Mouse (Mus musculus): ENCODE measurements around the gene Myo1b. TPM values are rescaled to one million over a fixed set of nuclear protein-coding genes. Genes with fewer than 3 reads are reported as not detected.

The Myo1b gene
- total and polyA plus RNA-seq, 2 experiments from 2014 or later = 27.9 to 44.7 TPM

- 69% methylated on average over 10 of the region's 10 CpGs for WGBS
- H3K27me3 ChIP-seq (ENCODE audit: insufficient read depth, low read length) = no peaks in the 10 kb centered on the region
- H3K4me3 ChIP-seq (ENCODE audit: low read length) = no peak overlapping the region
- H3K4me1 ChIP-seq (ENCODE audit: insufficient read depth, low read length) = no peaks in the 10 kb centered on the region
- H3K4me2 ChIP-seq (ENCODE audit: low read depth, low read length) = no peak overlapping the region
- H3K36me3 ChIP-seq (ENCODE audit: insufficient read depth, low read length) = no peaks in the 10 kb centered on the region
- no peak overlapping the region for H3K27ac ChIP-seq
- DNase-seq (ENCODE audit: low spot score) (no peak), ATAC-seq (no peak)
- no peak for TF ChIP-seq CTCF (IDR thresholded peaks at IDR 0.05; ENCODE audit: low read depth)
- no peak overlapping the region for H3K9ac ChIP-seq (replicated peaks; ENCODE audit: low read length)
- no peaks in the 10 kb centered on the region for H3K9me3 ChIP-seq (ENCODE audit: low read length)
These were observed 60.2 kb downstream of the Myo1b start for GRCm38 (mm10) chr1:51855541-51856244.

- no peak overlapping the region for H3K4me3 ChIP-seq (ENCODE audit: low read length)
- DNase-seq (ENCODE audit: low spot score) (peak; percentile 48), ATAC-seq (peak; percentile 56; the same call in 1 of the 2 replicates)
- WGBS = 46% methylated on average over 5 of the region's 5 CpGs
- H3K4me2 ChIP-seq (ENCODE audit: low read depth, low read length) = no peak overlapping the region
- H3K27me3 ChIP-seq (ENCODE audit: insufficient read depth, low read length) = no peaks in the 10 kb centered on the region
- H3K9ac ChIP-seq (replicated peaks; ENCODE audit: low read length) = no peak overlapping the region
- no peaks in the 10 kb centered on the region for H3K36me3 ChIP-seq (ENCODE audit: insufficient read depth, low read length)
- no peak overlapping the region for H3K27ac ChIP-seq
- no peak for TF ChIP-seq CTCF (IDR thresholded peaks at IDR 0.05; ENCODE audit: low read depth)
- no peaks in the 10 kb centered on the region for H3K4me1 ChIP-seq (ENCODE audit: insufficient read depth, low read length)
- no peaks in the 10 kb centered on the region for H3K9me3 ChIP-seq (ENCODE audit: low read length)
These were observed 63.6 kb downstream of the Myo1b start for GRCm38 (mm10) chr1:51852314-51852713.

DNA sequence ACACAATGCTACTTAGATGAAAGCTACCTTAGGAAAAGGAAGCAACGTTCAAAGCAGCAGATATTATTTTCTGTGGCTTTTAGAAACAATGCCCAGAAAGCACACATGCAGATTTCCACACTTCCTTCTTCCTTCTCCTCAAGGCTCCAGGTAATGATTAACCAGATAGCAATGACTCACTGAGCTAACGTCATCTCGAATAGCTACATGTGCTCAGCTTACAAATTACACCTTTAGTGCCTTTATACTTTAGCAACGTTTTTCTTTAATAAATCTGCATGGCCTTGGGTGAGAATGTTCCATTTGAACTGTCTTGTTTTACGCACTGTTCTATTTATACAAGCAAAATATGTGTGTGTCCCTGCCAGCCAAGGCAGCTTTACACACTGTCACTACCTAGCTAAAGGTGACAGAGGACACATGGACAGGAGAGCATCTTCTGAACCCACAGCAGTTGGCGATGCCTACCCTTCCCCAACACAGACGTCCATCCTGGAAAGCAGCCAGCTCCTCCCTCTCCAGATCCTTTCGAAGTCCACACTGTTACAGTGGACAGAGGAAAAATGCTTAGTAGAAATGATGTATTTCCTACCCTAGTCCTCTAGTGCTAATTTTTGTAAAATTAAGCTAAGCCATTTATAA, 66.2 kb downstream of the Myo1b start:
- no peak for DNase-seq (ENCODE audit: low spot score)
- no peak overlapping the region for H3K4me3 ChIP-seq (ENCODE audit: low read length)
- ATAC-seq = no peak
- no peaks in the 10 kb centered on the region for H3K27me3 ChIP-seq (ENCODE audit: insufficient read depth, low read length)
- no peak overlapping the region for H3K9ac ChIP-seq (replicated peaks; ENCODE audit: low read length)
- H3K36me3 ChIP-seq (ENCODE audit: insufficient read depth, low read length) = no peaks in the 10 kb centered on the region
- H3K9me3 ChIP-seq (ENCODE audit: low read length) = no peaks in the 10 kb centered on the region
- no peak overlapping the region for H3K4me2 ChIP-seq (ENCODE audit: low read depth, low read length)
- no peaks in the 10 kb centered on the region for H3K4me1 ChIP-seq (ENCODE audit: insufficient read depth, low read length)
- no peak overlapping the region for H3K27ac ChIP-seq
- TF ChIP-seq CTCF (IDR thresholded peaks at IDR 0.05; ENCODE audit: low read depth) = no peak
- WGBS = 50% methylated on average over 8 of the region's 8 CpGs

DNA sequence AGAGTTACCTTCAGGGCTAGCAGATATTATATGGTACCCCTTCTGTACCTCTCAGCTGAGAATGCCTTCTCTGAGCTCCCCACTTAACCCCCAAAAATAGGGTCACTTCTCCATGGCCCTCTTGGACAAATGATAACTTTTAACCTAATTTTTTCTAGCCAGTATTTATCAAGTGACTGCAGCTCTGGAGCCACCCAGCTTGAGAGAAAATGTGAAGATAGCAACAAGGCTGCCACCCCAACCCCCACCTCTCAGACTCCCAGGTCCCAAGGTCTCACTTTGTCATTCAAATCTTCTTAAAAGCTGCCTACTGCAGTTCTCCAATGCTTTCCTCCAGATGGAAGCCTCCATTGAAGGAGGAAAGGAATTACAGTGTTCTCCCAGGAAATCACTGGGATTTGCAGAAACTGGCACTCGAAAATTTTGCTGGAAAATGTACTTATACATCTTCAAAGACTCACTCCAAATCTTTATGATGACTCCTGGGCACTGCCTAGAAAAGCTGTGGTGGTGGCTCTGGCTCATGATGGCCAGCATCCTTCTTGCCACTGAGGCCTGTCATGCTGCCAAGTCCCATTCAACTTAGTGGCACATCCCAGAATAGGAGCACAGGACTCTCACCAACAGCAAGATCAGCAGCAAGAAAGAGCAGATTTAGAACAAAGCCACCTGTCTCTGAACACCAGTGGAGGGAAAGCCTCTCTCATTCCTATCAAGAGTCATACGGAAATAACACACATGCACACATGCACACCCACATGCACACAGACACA, 70.4 kb downstream of the Myo1b start:
- ATAC-seq = no peak
- Histone ChIP-seq H3K9me3 (ENCODE audit: low read length) (no peaks in the 10 kb centered on the region), H3K27me3 (ENCODE audit: insufficient read depth, low read length) (no peaks in the 10 kb centered on the region), H3K4me2 (ENCODE audit: low read depth, low read length) (no peak overlapping the region), H3K4me3 (ENCODE audit: low read length) (no peak overlapping the region), H3K9ac (replicated peaks; ENCODE audit: low read length) (no peak overlapping the region), H3K27ac (no peak overlapping the region), H3K36me3 (ENCODE audit: insufficient read depth, low read length) (no peaks in the 10 kb centered on the region), H3K4me1 (ENCODE audit: insufficient read depth, low read length) (no peaks in the 10 kb centered on the region)
- DNase-seq (ENCODE audit: low spot score) = no peak
- WGBS = 74% methylated on average over 2 of the region's 2 CpGs
- TF ChIP-seq CTCF (IDR thresholded peaks at IDR 0.05; ENCODE audit: low read depth) = no peak

- DNase-seq (ENCODE audit: low spot score) (no peak), ATAC-seq (0 out of 2 replicates have a peak, but pooled peaks have one; percentile 12)
- H3K27ac ChIP-seq = no peak overlapping the region
- no peaks in the 10 kb centered on the region for H3K9me3 ChIP-seq (ENCODE audit: low read length)
- no peak overlapping the region for H3K4me2 ChIP-seq (ENCODE audit: low read depth, low read length)
- H3K4me3 ChIP-seq (ENCODE audit: low read length) = no peak overlapping the region
- TF ChIP-seq CTCF (IDR thresholded peaks at IDR 0.05; ENCODE audit: low read depth) = peak; percentile 52
- H3K36me3 ChIP-seq (ENCODE audit: insufficient read depth, low read length) = no peaks in the 10 kb centered on the region
- WGBS = 74% methylated on average over 11 of the region's 11 CpGs
- H3K9ac ChIP-seq (replicated peaks; ENCODE audit: low read length) = no peak overlapping the region
- H3K4me1 ChIP-seq (ENCODE audit: insufficient read depth, low read length) = no peaks in the 10 kb centered on the region
- H3K27me3 ChIP-seq (ENCODE audit: insufficient read depth, low read length) = no peaks in the 10 kb centered on the region
These were observed 77.8 kb downstream of the Myo1b start for GRCm38 (mm10) chr1:51837845-51838623.

DNA sequence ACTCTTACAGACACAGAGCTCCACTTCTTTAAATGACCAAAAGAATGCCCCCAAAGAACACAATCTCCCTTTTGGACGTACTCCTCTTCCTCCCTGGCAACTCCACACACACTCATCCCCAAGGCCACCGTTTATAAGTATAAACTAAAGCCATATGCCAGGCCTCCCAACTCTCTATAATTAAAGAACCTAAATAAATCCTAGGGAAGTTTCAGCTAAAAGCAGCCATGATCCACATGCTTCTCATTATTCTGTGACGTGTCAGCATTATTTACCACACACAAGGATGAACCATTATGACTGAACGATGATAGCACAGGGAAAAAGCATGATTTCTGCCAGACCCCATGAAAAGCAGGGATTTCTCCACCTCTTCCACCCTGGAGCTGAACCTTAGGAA, 78.6 kb downstream of the Myo1b start:
- no peak for TF ChIP-seq CTCF (IDR thresholded peaks at IDR 0.05; ENCODE audit: low read depth)
- Histone ChIP-seq H3K9ac (replicated peaks; ENCODE audit: low read length) (no peak overlapping the region), H3K9me3 (ENCODE audit: low read length) (no peaks in the 10 kb centered on the region), H3K36me3 (ENCODE audit: insufficient read depth, low read length) (no peaks in the 10 kb centered on the region), H3K4me1 (ENCODE audit: insufficient read depth, low read length) (no peaks in the 10 kb centered on the region), H3K27ac (no peak overlapping the region), H3K4me3 (ENCODE audit: low read length) (no peak overlapping the region), H3K4me2 (ENCODE audit: low read depth, low read length) (no peak overlapping the region), H3K27me3 (ENCODE audit: insufficient read depth, low read length) (no peaks in the 10 kb centered on the region)
- no peak for ATAC-seq
- 64% methylated on average over 4 of the region's 4 CpGs for WGBS
- no peak for DNase-seq (ENCODE audit: low spot score)

All from hindbrain, postnatal 0 days (tissue).